Mouse (Mus musculus) heart, embryonic 10.5 days (tissue): ENCODE data around the gene Prpsap1. TPM values are rescaled to one million over a fixed set of nuclear protein-coding genes. Genes with fewer than 3 reads are reported as not detected.
A peak's percentile ranks its signal among the peaks of the same experiment; 100 is the strongest.

Source experiments
- DNase-seq: peaks from one replicate; pipeline ENCODE4 v3.0.0-alpha.2; 2017; ENCODE audit warnings: low spot score
- H3K27ac ChIP-seq: fragments of 300-500 bp; sonication (generic); 2 replicates; pipeline ENCODE4 v1.5.1; 2016; ENCODE audit warnings: mild to moderate bottlenecking
- H3K27me3 ChIP-seq: fragments of 300-500 bp; sonication (generic); 2 replicates; pipeline ENCODE4 v1.6.1; 2016; ENCODE audit warnings: mild to moderate bottlenecking; ENCODE audit not compliant: poor library complexity, insufficient read depth, severe bottlenecking
- H3K36me3 ChIP-seq: fragments of 300-500 bp; sonication (generic); 2 replicates; pipeline ENCODE4 v1.6.1; 2016; ENCODE audit warnings: mild to moderate bottlenecking, moderate library complexity
- H3K4me1 ChIP-seq: fragments of 300-500 bp; sonication (generic); 2 replicates; pipeline ENCODE4 v1.6.1; 2016; ENCODE audit warnings: mild to moderate bottlenecking
- H3K4me3 ChIP-seq: fragments of 300-500 bp; sonication (generic); 2 replicates; pipeline ENCODE4 v1.5.1; 2016; ENCODE audit warnings: mild to moderate bottlenecking, moderate library complexity
- H3K9me3 ChIP-seq: fragments of 300-500 bp; sonication (generic); 2 replicates; pipeline ENCODE4 v1.6.1; 2016; ENCODE audit warnings: mild to moderate bottlenecking, moderate library complexity
- WGBS: fragments of 180-500 bp; shearing (Covaris S2); methylation state at CpG from one replicate; pipeline ENCODE4 v1.1.7; 2016; 5-methylcytosine and 5-hydroxymethylcytosine counted together
- polyA plus RNA-seq: library from polyadenylated mRNA; unstranded; fragments of >200 nt; fragmentation: Nextera tagmentation; extraction: Ambion mirVana; gene quantifications from 2 replicates; pipeline ENCODE4 v1.2.1, GENCODE M21; 2016

Gene Prpsap1
- polyA plus RNA-seq, result 120 and 142 TPM in 2 replicates

DNA sequence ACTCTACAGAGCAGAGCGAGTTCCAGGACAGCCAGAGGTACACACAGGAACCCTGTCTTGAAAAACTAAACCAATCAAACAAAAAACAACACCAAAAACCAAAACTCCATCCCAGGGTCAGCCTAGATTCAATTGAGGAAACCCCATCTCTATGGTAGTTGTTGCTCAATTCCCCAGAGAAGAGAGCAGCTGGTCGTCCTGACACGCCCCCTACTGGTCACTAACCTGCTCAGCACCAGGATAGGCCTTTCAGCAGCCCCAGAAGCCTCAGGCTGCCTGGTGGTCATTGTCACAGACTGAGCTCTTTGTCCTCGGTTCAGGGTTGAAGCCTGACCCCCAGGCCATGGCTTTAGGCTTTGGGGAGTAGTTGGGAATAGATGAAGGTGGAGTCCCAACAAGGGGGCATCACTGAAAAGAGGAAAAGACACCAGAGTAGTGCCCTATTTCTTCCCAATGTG is at the start of gene Prpsap1:
Prpsap1 (minus strand) TSS at position 408 of the 458 bp plus-strand sequence.
- Histone ChIP-seq H3K9me3 (no peaks in the 10 kb centered on the region), H3K27ac (peak within 1 kb of the TSS; percentile 44)
- 31% methylated on average over 4 of the region's 4 CpGs for whole genome bisulfite sequencing

DNA sequence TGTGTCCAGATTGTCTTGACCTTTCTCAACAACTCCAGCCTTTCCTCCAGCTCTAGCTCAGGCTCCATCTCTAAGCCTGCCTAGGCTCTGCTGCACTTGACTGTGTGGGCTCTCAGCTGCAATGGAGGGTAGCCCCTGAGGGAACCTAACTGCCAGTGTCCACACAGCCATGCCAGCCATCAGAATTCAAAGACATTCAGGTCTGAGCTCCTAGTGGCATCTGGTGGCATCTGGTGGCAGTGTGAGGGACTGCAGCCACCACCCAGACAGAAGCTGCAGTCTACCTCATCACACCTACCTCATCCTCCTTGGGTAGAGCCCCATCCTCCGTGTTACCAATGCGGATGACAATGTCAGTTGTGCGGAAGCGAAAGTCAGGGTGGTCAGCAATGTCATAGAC is 49.1 kb upstream of the Prpsap1 start:
- WGBS, result 82% methylated on average over 4 of the region's 4 CpGs
- H3K4me1 ChIP-seq, result peaks cover 10% of the 10 kb centered on the region; the same call in 1 of the 2 replicates
- no peaks in the 10 kb centered on the region for H3K9me3 ChIP-seq
- peaks cover 97% of the 10 kb centered on the region for H3K36me3 ChIP-seq
- no peak overlapping the region for H3K27ac ChIP-seq
- H3K27me3 ChIP-seq, result no peaks in the 10 kb centered on the region
- DNase-seq, result no peak
- H3K4me3 ChIP-seq, result no peak overlapping the region; the same call in 1 of the 2 replicates

More for the DNA sequence above, at the start of gene Prpsap1:
- no peak for DNase-seq
- Histone ChIP-seq H3K36me3 (no peaks in the 10 kb centered on the region), H3K4me1 (peaks cover 13% of the 10 kb centered on the region), H3K4me3 (no peak within 1 kb of the TSS), H3K27me3 (no peaks in the 10 kb centered on the region)

DNA sequence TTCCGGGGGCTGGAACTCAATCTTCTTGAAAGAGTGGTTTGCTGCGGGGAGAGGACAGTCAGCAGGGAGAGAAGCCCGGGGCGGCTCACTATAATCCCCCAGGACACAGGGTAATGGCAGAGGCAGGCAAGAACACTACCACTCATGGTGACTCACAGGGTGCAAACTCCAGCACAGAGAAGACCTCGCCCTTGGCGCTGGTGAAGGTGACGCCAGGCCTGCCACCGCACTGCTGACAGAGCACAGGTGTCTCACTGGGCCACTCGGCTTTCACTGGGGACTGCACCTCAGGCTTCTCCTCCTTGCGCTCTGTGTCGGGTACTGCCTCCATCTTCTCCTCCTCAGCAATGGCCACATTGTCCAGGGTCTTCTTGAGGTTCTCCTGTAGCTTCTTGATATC is 47.2 kb upstream of the Prpsap1 start:
- Histone ChIP-seq H3K36me3 (peaks cover 88% of the 10 kb centered on the region), H3K4me1 (peaks cover 24% of the 10 kb centered on the region), H3K4me3 (no peak overlapping the region), H3K27me3 (peaks cover 2% of the 10 kb centered on the region; the same call in 1 of the 2 replicates), H3K9me3 (no peaks in the 10 kb centered on the region), H3K27ac (no peak overlapping the region)
- 97% methylated on average over 11 of the region's 11 CpGs for WGBS
- no peak for DNase-seq

DNA sequence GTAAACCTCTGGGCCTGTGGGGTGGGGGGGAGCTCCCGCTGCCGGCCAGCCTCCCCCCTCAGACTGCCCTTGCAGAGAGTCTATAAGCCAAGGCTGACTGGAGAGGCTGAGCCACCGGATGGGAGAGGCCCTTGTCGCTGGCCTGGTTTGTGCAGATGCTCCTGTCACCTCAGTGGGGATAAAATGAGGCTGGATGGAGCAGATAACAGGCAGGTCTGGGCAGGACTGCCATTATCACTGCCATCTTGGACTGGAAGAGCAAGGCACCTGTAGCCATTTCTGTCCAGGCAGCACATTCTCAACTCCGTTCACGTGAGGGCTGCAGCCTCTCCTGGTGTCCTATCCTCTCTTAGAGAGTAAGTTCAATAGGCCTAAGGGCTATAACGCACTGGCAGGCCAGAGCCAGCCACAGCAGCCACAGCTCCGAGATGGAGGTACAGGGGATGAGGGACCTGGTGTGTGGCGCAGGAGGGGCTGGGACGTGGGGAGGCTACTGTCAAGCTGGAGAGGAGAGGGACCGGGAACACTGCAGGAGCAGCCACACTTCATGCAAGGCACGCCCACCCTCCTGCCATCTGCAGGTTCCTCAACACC is 44.2 kb upstream of the Prpsap1 start:
- H3K9me3 ChIP-seq, result no peaks in the 10 kb centered on the region
- H3K4me3 ChIP-seq, result no peak overlapping the region
- WGBS, result 79% methylated on average over 12 of the region's 12 CpGs
- peaks cover 48% of the 10 kb centered on the region for H3K4me1 ChIP-seq
- no peak for DNase-seq
- peaks cover 58% of the 10 kb centered on the region for H3K36me3 ChIP-seq
- peaks cover 27% of the 10 kb centered on the region for H3K27me3 ChIP-seq
- H3K27ac ChIP-seq, result no peak overlapping the region

DNA sequence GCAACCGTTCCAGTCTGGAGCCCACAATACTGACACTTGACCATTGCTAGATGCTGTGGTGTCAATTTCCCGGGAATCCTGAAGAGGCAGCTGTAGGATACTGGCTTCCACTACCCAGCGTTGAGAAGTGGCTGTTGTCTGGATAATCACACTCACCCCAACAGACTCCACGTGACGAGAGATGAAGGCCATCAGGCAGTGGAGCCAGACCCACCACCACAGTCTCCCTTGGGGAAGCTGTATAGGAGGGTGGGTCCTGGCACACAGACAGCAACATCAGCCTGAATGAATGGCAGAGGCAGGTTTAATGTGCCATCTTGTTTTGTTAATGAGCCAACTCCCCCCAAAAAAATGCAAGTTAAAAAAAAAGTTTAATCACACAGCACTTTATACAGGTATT is 43.4 kb upstream of the Prpsap1 start:
- Histone ChIP-seq H3K36me3 (peaks cover 50% of the 10 kb centered on the region), H3K4me1 (peaks cover 56% of the 10 kb centered on the region), H3K27me3 (peaks cover 35% of the 10 kb centered on the region), H3K4me3 (no peak overlapping the region), H3K9me3 (no peaks in the 10 kb centered on the region), H3K27ac (0 out of 2 replicates have a peak overlapping the region, but pooled peaks have one; percentile 31)
- DNase-seq, result no peak
- WGBS, result 46% methylated on average over 5 of the region's 5 CpGs

DNA sequence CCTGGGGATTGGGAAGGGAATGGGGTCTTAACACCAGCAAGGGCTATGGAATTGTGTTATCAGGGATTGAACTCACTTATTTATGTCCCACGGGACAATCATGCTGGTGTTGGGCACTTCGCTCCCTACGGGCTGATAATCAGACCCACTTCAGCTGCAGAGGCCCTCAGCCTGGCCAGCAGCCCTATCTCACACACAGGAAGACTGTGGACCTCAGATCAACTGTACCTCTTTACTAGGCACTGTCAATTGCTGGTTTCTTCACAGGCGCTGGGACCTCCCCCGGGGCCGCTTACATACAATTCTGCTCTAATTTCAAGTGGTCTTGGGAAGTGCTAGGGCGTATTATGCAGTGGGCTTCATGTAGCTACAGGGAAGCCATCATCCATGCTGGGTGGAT is 42.7 kb upstream of the Prpsap1 start:
- Histone ChIP-seq H3K4me1 (peaks cover 63% of the 10 kb centered on the region), H3K9me3 (no peaks in the 10 kb centered on the region), H3K27ac (0 out of 2 replicates have a peak overlapping the region, but pooled peaks have one; percentile 31), H3K36me3 (peaks cover 43% of the 10 kb centered on the region), H3K4me3 (no peak overlapping the region), H3K27me3 (peaks cover 42% of the 10 kb centered on the region)
- no peak for DNase-seq
- WGBS, result 59% methylated on average over 7 of the region's 7 CpGs

DNA sequence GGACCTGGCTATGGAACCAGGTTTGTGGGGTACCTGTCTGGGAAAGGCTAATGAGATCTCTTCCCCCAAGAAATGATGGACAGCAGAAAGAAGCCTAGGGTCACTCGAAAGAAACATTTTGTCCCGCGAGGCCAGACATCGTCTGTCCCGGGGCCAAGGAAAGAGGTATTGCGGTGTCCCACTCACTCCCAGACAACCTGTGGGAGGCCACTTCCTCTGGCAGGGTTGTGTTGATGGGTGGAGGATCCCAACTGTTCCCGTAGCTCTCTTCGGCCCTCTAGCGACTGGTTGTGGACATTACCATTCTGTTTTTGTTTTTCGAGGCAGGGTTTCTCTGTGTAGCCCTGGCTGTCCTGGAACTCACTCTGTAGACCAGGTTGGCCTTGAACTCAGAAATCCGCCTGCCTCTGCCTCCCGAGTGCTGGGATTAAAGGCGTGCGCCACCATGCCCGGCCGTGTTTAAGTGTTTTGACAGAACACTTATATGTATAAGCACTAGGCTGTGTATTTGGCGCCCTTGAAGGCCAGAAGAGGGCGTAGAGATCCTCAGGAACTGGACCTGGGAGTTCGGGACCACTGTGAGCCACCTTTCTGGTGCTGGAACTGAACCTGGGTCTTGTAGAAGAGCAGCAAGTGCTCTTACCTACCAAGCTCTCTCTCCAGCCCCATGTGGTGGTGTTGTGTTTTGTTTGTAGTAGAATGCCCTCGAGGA is 40.3 kb upstream of the Prpsap1 start:
- Histone ChIP-seq H3K27ac (peak overlapping the region; percentile 65; the same call in 1 of the 2 replicates), H3K4me3 (peak overlapping the region; percentile 72), H3K27me3 (peaks cover 62% of the 10 kb centered on the region), H3K9me3 (no peaks in the 10 kb centered on the region), H3K36me3 (peaks cover 19% of the 10 kb centered on the region), H3K4me1 (peaks cover 80% of the 10 kb centered on the region)
- WGBS, result 17% methylated on average over 20 of the region's 20 CpGs
- peak; percentile 92 for DNase-seq

DNA sequence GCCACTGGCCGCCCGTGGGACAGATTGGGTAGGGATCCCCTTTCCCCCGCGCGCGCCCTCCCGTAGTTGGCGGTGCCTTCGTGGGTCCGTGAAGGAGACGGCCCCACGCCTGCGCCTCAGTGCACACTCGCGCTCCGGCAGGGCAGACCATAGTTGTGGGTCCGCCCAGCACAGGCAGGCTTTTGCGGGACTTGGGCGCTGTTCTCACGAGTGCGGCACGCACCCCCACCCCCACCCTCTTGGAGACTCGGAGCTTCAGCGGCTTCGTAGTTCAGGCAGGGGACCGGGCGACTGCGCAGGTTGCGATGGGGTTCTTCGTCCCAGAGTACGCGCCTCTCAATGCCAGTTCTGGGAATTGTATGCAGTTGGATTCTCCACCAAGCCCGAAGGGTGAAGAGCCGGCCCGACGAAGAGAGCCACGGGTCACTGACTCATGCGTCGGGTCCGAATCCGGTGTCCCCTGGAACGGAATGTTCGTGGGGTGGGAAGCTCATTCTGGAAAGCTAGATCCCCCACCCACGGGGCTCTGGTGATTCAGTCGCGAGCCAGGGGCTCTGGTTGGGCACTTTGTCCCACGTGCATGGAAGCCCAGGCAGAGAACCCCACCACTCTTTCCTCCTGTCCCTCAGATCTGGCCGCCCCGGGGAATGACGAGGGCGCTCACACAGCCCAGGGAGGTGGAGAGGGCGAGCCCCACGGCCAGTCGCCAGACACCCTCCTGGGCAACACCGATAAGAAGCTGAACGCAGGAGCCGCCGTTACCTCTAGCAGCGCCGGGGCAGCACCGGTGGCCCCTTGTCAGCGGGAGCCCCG is 39.5 kb upstream of the Prpsap1 start:
- H3K36me3 ChIP-seq, result peaks cover 11% of the 10 kb centered on the region
- DNase-seq, result peak; percentile 87
- 1% methylated on average over 63 of the region's 63 CpGs for WGBS
- H3K4me3 ChIP-seq, result peak overlapping the region; percentile 72
- no peaks in the 10 kb centered on the region for H3K9me3 ChIP-seq
- H3K4me1 ChIP-seq, result peaks cover 74% of the 10 kb centered on the region
- H3K27me3 ChIP-seq, result peaks cover 64% of the 10 kb centered on the region
- H3K27ac ChIP-seq, result peak overlapping the region; percentile 65

DNA sequence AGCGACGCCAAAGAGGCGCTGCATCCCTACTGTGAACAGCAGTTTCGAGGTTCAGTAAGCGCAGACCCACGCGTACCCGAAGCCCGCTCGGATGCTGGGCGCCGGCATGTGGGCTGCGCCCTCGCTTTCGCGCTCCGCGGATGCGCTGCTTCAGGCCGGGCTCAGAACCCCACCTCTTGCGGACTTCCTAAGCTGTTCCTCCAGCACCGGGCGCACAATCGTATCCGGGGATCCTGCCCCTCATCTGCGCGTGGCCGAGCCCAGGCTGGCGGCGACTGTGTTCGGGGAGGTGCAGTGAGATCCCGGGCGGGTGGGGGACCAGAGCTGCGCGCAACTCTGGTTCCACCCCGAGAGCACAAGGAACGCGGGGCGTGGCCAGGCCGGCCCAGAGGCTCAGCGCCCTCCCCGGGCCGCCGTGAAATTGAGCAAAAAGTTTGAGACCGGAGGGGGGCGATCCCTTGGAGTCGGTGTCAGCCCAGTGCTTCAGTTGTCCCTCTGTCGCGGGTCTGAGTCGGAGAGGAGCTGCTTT is 38.9 kb upstream of the Prpsap1 start:
- H3K4me1 ChIP-seq, result peaks cover 68% of the 10 kb centered on the region
- WGBS, result under 1% methylated on average over 50 of the region's 50 CpGs
- H3K27ac ChIP-seq, result peak overlapping the region; percentile 65
- peak overlapping the region; percentile 72 for H3K4me3 ChIP-seq
- H3K36me3 ChIP-seq, result peaks cover 5% of the 10 kb centered on the region; the same call in 1 of the 2 replicates
- DNase-seq, result no peak
- H3K9me3 ChIP-seq, result no peaks in the 10 kb centered on the region
- H3K27me3 ChIP-seq, result peaks cover 70% of the 10 kb centered on the region

DNA sequence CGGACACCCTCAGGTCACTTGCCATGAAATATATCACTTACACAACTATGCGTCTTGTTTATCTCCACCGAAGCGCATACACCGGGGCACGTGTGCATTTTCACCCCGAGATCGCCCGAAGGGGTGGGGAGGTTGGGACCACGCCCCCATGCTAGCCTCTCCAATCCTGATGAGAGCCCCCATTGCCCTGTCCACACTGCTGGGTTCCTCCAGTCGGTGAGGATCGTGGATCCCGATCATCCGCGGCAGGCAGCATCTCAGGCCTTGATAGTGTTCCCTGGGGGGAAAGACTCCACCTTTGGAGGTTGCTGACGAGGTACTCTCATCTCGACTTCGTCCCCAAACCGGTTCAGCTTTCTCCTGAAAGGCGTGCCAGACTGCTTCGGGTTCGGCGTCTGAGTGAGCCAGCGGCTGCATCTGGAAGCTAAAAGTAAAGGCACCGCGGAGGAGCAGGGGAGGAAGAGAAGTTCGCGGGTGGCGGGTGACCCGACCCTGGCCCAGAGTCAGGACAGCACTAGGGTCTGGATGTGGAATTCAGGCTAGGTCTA is 38.3 kb upstream of the Prpsap1 start:
- H3K9me3 ChIP-seq, result no peaks in the 10 kb centered on the region
- H3K27ac ChIP-seq, result peak overlapping the region; percentile 65
- under 1% methylated on average over 30 of the region's 30 CpGs for WGBS
- 0 out of 2 replicates have a peak, but pooled peaks cover 3% of the 10 kb centered on the region for H3K36me3 ChIP-seq
- H3K27me3 ChIP-seq, result peaks cover 76% of the 10 kb centered on the region
- peak overlapping the region; percentile 72 for H3K4me3 ChIP-seq
- H3K4me1 ChIP-seq, result peaks cover 67% of the 10 kb centered on the region
- DNase-seq, result no peak

DNA sequence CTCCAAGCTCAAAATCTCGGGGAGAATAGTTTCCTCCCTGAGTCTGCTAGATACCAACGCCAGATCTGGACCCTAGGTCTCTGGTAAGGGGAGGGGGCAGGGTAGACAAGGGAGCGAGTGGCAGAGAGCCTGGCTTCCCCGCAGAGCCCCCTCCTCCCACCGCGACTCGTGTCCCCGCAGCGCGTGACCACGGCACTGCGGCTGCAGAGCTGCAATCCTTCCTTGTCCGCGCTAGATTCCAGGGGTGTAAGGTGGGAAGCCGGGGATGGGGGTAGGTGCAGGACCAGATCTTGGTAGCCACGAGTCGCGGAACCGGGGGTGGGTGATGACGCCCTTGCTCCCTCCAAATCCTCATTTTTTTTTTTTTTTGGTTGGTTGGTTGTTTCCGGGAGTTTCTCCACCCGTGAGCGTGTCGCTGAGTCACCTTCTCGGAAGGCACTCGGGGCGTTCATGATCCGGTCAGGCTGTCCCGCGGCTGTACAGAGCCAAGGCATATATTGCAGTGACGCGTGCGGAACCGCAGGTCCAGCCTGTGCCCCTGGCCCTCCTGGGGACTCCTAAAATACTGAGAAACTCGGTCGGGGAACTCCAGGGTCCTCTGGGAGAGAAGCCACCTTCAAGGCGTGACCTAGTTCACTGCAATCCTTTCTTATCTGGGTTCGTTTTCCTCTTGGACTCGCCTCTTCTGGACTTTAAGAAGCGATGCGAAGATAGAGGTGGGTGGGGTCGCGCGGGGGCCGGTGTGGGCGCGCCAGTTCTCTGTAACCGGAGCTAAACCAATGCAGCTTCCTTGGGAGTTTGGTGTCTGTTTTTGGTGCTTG is 37.6 kb upstream of the Prpsap1 start:
- WGBS, result 4% methylated on average over 48 of the region's 48 CpGs
- no peak for DNase-seq
- peaks cover 83% of the 10 kb centered on the region for H3K27me3 ChIP-seq

More for the DNA sequence above, 37.6 kb upstream of the Prpsap1 start:
- Histone ChIP-seq H3K4me1 (peaks cover 60% of the 10 kb centered on the region), H3K27ac (peak overlapping the region; percentile 71; the same call in 1 of the 2 replicates), H3K36me3 (no peaks in the 10 kb centered on the region), H3K9me3 (no peaks in the 10 kb centered on the region), H3K4me3 (peak overlapping the region; percentile 72)
